Comparison of ENCODE assay signal across 20 mouse cellular contexts in genomic region chr3:68510872-68511271, GRCm38 (mm10).
DNase-seq lines count a peak whose midpoint lies in the region; ATAC-seq lines count a peak whose summit lies in the region.
"Had no signal": no experiment of that assay in that cellular context is flagged by ENCODE, and none has a peak within 500 bp of the region (broad histone marks: within the 10 kb centered on the region; RNA-seq: fewer than 3 reads in every experiment).

No protein-coding gene starts in this region.

- no peaks in the 10 kb centered on the region for H3K27me3 ChIP-seq in heart, embryonic 11.5 days (ENCODE audit: control insufficient read depth, insufficient read depth, low read length)
- no peaks in the 10 kb centered on the region for H3K27me3 ChIP-seq in heart, embryonic 12.5 days (replicated peaks)
- H3K27me3 ChIP-seq in liver, embryonic 11.5 days (replicated peaks; ENCODE audit: control insufficient read depth, insufficient read depth, low read length): no peaks in the 10 kb centered on the region
- peaks cover 2% of the 10 kb centered on the region for H3K27me3 ChIP-seq in megakaryocyte, embryonic 14.5 days (replicated peaks)
- H3K27me3 ChIP-seq: embryonic facial prominence, embryonic 13.5 days; midbrain, embryonic 15.5 days had no signal

- H3K4me3 ChIP-seq in heart, embryonic 11.5 days (ENCODE audit: low read depth, low read length): no peak overlapping the region
- H3K4me3 ChIP-seq in heart, embryonic 12.5 days: no peak overlapping the region
- no peak overlapping the region for H3K4me3 ChIP-seq in liver, embryonic 11.5 days (ENCODE audit: low read depth, low read length)
- H3K4me3 ChIP-seq in megakaryocyte, embryonic 14.5 days (replicated peaks): peak overlapping the region; percentile 79
- H3K4me3 ChIP-seq: embryonic facial prominence, embryonic 13.5 days; left cerebral cortex, adult 2 months; limb, embryonic 10.5 days; midbrain, embryonic 15.5 days had no signal

- no peaks in the 10 kb centered on the region for H3K9me3 ChIP-seq in heart, embryonic 11.5 days (replicated peaks; ENCODE audit: control insufficient read depth, low read length)
- H3K9me3 ChIP-seq in heart, embryonic 12.5 days (replicated peaks): no peaks in the 10 kb centered on the region
- no peaks in the 10 kb centered on the region for H3K9me3 ChIP-seq in liver, embryonic 11.5 days (ENCODE audit: control insufficient read depth, low read length)
- H3K9me3 ChIP-seq in megakaryocyte, embryonic 14.5 days: no peaks in the 10 kb centered on the region
- H3K9me3 ChIP-seq: embryonic facial prominence, embryonic 13.5 days; limb, embryonic 10.5 days; midbrain, embryonic 15.5 days had no signal

- H3K4me1 ChIP-seq in heart, embryonic 11.5 days (ENCODE audit: control insufficient read depth, insufficient read depth, low read length): peaks cover 48% of the 10 kb centered on the region
- peaks cover 58% of the 10 kb centered on the region for H3K4me1 ChIP-seq in heart, embryonic 12.5 days (replicated peaks)
- peaks cover 35% of the 10 kb centered on the region for H3K4me1 ChIP-seq in liver, embryonic 11.5 days (replicated peaks; ENCODE audit: control insufficient read depth, insufficient read depth, low read length)
- H3K4me1 ChIP-seq in megakaryocyte, embryonic 14.5 days: peaks cover 79% of the 10 kb centered on the region

- H3K9ac ChIP-seq in heart, embryonic 11.5 days (ENCODE audit: low read depth, low read length): no peak overlapping the region
- no peak overlapping the region for H3K9ac ChIP-seq in heart, embryonic 12.5 days
- no peak overlapping the region; the same call in 1 of the 2 replicates for H3K9ac ChIP-seq in liver, embryonic 11.5 days (ENCODE audit: low read depth, low read length)
- H3K9ac ChIP-seq: embryonic facial prominence, embryonic 13.5 days; midbrain, embryonic 15.5 days had no signal

- WGBS in heart, embryonic 11.5 days (ENCODE audit: insufficient replicate concordance): 52% methylated on average over 5 of the region's 5 CpGs
- 46% methylated on average over 5 of the region's 5 CpGs for WGBS in heart, embryonic 12.5 days
- 42% methylated on average over 5 of the region's 5 CpGs for WGBS in liver, embryonic 11.5 days

- H3K36me3 ChIP-seq in heart, embryonic 11.5 days (ENCODE audit: control insufficient read depth, insufficient read depth, low read length): no peaks in the 10 kb centered on the region
- H3K36me3 ChIP-seq in heart, embryonic 12.5 days: peaks cover 7% of the 10 kb centered on the region; the same call in 1 of the 2 replicates
- no peaks in the 10 kb centered on the region for H3K36me3 ChIP-seq in liver, embryonic 11.5 days (ENCODE audit: control insufficient read depth, insufficient read depth, low read length)
- no peaks in the 10 kb centered on the region for H3K36me3 ChIP-seq in megakaryocyte, embryonic 14.5 days (replicated peaks; ENCODE audit: low read length)
- H3K36me3 ChIP-seq: embryonic facial prominence, embryonic 13.5 days; limb, embryonic 10.5 days; midbrain, embryonic 15.5 days had no signal

- peak; percentile 69; the same call in 1 of the 2 replicates for ATAC-seq in heart, embryonic 11.5 days (replicated peaks; ENCODE audit: insufficient number of reproducible peaks, low FRiP score, low TSS enrichment)
- no peak for ATAC-seq in heart, embryonic 12.5 days (ENCODE audit: insufficient number of reproducible peaks, low FRiP score)
- peak; percentile 94 for ATAC-seq in liver, embryonic 11.5 days (replicated peaks; ENCODE audit: low FRiP score)
- ATAC-seq: hindbrain, embryonic 16.5 days; intestine, postnatal 0 days; midbrain, embryonic 15.5 days had no signal

- peak overlapping the region; percentile 62 for H3K27ac ChIP-seq in heart, embryonic 11.5 days (ENCODE audit: low read depth, low read length)
- H3K27ac ChIP-seq in heart, embryonic 12.5 days (ENCODE audit: poor library complexity, severe bottlenecking): no peak overlapping the region
- peak overlapping the region; percentile 78 for H3K27ac ChIP-seq in liver, embryonic 11.5 days (ENCODE audit: low read depth, low read length)
- H3K27ac ChIP-seq: embryonic facial prominence, embryonic 13.5 days; left cerebral cortex, adult 2 months; limb, embryonic 10.5 days; midbrain, embryonic 15.5 days had no signal

- peak; percentile 60 for DNase-seq in c-Kit-positive CD71-positive TER-119-negative erythroid progenitor cells, embryonic 14.5 days (ENCODE audit: low read depth)
- DNase-seq in liver, embryonic 11.5 days (ENCODE audit: low spot score): no peak
- no peak for DNase-seq in left cerebral cortex, adult 18-20 months (ENCODE audit: low spot score in 2 of 2)
- DNase-seq in frontal cortex, postnatal 36 days (ENCODE audit: low spot score in 2 of 2): no peak
- DNase-seq: adrenal gland, postnatal 10 days; cerebellum, adult 18-20 months; heart, adult 18-20 months; heart, postnatal 14 days; lung, adult 2 months; lung, postnatal 4 days; thymus, postnatal 25 days had no signal

- H3K4me2 ChIP-seq in heart, embryonic 11.5 days: peak overlapping the region; percentile 16; the same call in 1 of the 2 replicates
- H3K4me2 ChIP-seq in heart, embryonic 12.5 days: no peak overlapping the region
- H3K4me2 ChIP-seq in liver, embryonic 11.5 days: peak overlapping the region; percentile 50
- H3K4me2 ChIP-seq: embryonic facial prominence, embryonic 13.5 days; midbrain, embryonic 15.5 days had no signal
